ENCODE assay signal across 16 mouse cellular contexts in genomic region chr12:44899173-44899870, GRCm38 (mm10).
"Had no signal": no experiment of that assay in that cellular context is flagged by ENCODE, and none has a peak within 500 bp of the region (broad histone marks: within the 10 kb centered on the region; RNA-seq: fewer than 3 reads in every experiment).

No protein-coding gene starts in this region.

- H3K27me3 ChIP-seq: limb, embryonic 13.5 days; neural tube, embryonic 15.5 days had no signal

- H3K27ac ChIP-seq: limb, embryonic 13.5 days; liver, embryonic 14.5 days; midbrain, embryonic 10.5 days; neural tube, embryonic 15.5 days had no signal

- ATAC-seq: lung, postnatal 0 days had no signal

- H3K36me3 ChIP-seq: limb, embryonic 13.5 days; neural tube, embryonic 15.5 days had no signal

- H3K4me3 ChIP-seq: limb, embryonic 13.5 days; midbrain, embryonic 10.5 days; myocyte; neural tube, embryonic 15.5 days had no signal

- H3K9ac ChIP-seq: limb, embryonic 13.5 days; liver, embryonic 14.5 days; neural tube, embryonic 15.5 days had no signal

- H3K4me2 ChIP-seq: limb, embryonic 13.5 days; neural tube, embryonic 15.5 days had no signal

- H3K9me3 ChIP-seq: limb, embryonic 13.5 days; midbrain, embryonic 10.5 days; neural tube, embryonic 15.5 days had no signal

- H3K4me1 ChIP-seq: limb, embryonic 13.5 days; midbrain, embryonic 10.5 days; neural tube, embryonic 15.5 days had no signal

- DNase-seq: kidney, adult 18-20 months; kidney, postnatal 10 days; layer of hippocampus, adult 9-11 months; left cerebral cortex, postnatal 4 days; lung, adult 18-20 months; lung, postnatal 4 days; midbrain, embryonic 14.5 days; spleen, adult 18-20 months; thymus, adult 2 months; thymus, postnatal 25 days had no signal
